Mouse (Mus musculus): ENCODE data around the gene Itih4.

Gene Itih4

GRCm38 (mm10) chr14:30880251-30880650 is 6.0 kb upstream of the Itih4 start:
- no peak for DNase-seq

- peak; percentile 88 for DNase-seq
These were observed 5.2 kb upstream of the Itih4 start for GRCm38 (mm10) chr14:30880811-30881717.

- DNase-seq: no peak
These were observed 4.6 kb upstream of the Itih4 start for GRCm38 (mm10) chr14:30881718-30882108.

GRCm38 (mm10) chr14:30885298-30885697 is 978 bp upstream of the Itih4 start:
- DNase-seq: no peak

GRCm38 (mm10) chr14:30888271-30888732 is 2.0 kb downstream of the Itih4 start:
- peak; percentile 91 for DNase-seq

GRCm38 (mm10) chr14:30899972-30900371 is 13.7 kb downstream of the Itih4 start:
- no peak for DNase-seq

- no peak for DNase-seq
These were observed 16.4 kb downstream of the Itih4 start for GRCm38 (mm10) chr14:30902628-30903027.

GRCm38 (mm10) chr14:30903036-30903435 is 16.8 kb downstream of the Itih4 start:
- DNase-seq: no peak

- DNase-seq: peak; percentile 70
These were observed 18.0 kb downstream of the Itih4 start for GRCm38 (mm10) chr14:30904307-30904706.

- peak; percentile 82 for DNase-seq
These were observed 19.7 kb downstream of the Itih4 start for GRCm38 (mm10) chr14:30906001-30906400.

- peak; percentile 86 for DNase-seq
These were observed 21.6 kb downstream of the Itih4 start for GRCm38 (mm10) chr14:30907814-30908265.

- no peak for DNase-seq
These were observed 24.9 kb downstream of the Itih4 start for GRCm38 (mm10) chr14:30911141-30911540.

GRCm38 (mm10) chr14:30912641-30913040 is 26.4 kb downstream of the Itih4 start:
- DNase-seq: no peak

- peak; percentile 61 for DNase-seq
These were observed 27.1 kb downstream of the Itih4 start for GRCm38 (mm10) chr14:30913404-30913803.

GRCm38 (mm10) chr14:30916516-30916915 is 30.2 kb downstream of the Itih4 start:
- DNase-seq: peak; percentile 30

- DNase-seq: peak; percentile 28
These were observed 35.9 kb downstream of the Itih4 start for GRCm38 (mm10) chr14:30922053-30922670.

- DNase-seq: peak; percentile 19
These were observed 37.3 kb downstream of the Itih4 start, which contains the start of gene Itih3 for GRCm38 (mm10) chr14:30923375-30924105. TSS of gene Itih3 (minus strand) at chr14:30923760.

GRCm38 (mm10) chr14:30925492-30925891 is 39.2 kb downstream of the Itih4 start:
- DNase-seq: no peak

- DNase-seq: no peak
These were observed 44.1 kb downstream of the Itih4 start for GRCm38 (mm10) chr14:30930386-30930785.

GRCm38 (mm10) chr14:30933351-30933750 is 47.1 kb downstream of the Itih4 start:
- DNase-seq: no peak

- DNase-seq: peak; percentile 36
These were observed 56.0 kb downstream of the Itih4 start for GRCm38 (mm10) chr14:30942254-30942653.

- no peak for DNase-seq
These were observed 56.8 kb downstream of the Itih4 start, which contains the start of gene Itih1 for GRCm38 (mm10) chr14:30943038-30943437. TSS of gene Itih1 (minus strand) at chr14:30943289.
